Mouse (Mus musculus): ENCODE measurements at regions not wholly inside any gene's neighbourhood (a gene's known extent, or its start where the extent isn't known, plus 50 kb on each side); places are given as distances from the start of the nearest gene placed in this dataset.
A peak's percentile ranks its signal among the peaks of the same experiment; 100 is the strongest.

DNA sequence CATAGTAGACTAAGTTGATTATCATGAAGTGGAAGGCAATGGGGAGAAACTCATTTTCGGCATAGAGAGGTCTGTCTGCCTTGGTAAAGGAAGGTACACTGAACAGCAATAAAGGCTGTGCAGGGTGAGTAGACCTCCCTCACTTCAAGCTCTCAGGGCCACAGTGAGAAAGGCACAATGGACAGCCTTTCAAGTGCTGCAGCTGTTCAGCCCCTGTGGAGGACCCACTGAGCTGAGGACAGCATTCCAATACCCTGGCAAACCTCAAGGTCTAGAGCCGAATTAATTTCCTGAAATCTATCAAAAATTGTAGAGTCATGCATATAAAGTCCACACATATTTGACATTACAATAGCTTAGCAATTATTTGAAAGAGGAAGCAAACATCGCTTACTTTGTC is 69.8 kb upstream of the Mpdz start:
- DNase-seq (ENCODE audit: low spot score): no peak

DNA sequence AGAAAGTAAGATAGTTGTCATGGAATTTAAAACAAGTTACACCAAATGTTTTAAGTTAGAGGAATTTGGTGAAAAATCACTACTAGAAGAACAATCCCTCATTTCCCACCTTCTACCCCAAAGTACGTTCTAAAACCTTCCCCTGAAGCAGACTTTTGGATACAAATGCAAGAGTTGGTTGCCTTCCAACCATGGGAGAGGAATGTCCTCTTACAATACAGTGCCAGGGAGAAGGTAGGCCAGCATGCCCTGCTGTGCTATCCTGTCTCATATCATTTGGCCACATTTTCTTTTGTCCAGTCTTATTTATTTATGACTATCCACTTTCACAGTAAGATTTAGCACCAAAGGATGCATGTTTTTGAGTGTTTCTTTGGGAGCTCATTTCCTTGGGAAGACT is 66.2 kb upstream of the Mpdz start:
- no peak for DNase-seq (ENCODE audit: low spot score)

DNA sequence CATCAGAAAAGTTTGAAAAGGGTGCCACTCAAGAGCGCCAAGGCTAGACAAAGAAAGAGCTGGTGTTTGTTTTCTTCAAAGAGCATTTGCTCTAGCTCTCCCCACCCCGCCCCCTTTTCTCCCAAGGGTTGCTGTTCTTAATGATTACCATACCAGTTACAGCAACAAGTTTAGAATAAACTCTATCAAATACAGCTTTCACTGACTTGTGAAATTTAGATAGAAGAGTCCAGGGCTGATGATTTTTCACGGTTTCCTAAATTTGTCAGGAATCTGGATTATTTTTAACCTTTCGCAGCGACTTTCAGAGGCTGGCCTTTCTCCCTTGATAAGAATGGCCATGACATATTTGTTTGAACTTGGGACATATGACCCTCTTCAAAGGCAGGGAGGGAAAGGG is 64.2 kb upstream of the Mpdz start:
- DNase-seq (ENCODE audit: low spot score): no peak

DNA sequence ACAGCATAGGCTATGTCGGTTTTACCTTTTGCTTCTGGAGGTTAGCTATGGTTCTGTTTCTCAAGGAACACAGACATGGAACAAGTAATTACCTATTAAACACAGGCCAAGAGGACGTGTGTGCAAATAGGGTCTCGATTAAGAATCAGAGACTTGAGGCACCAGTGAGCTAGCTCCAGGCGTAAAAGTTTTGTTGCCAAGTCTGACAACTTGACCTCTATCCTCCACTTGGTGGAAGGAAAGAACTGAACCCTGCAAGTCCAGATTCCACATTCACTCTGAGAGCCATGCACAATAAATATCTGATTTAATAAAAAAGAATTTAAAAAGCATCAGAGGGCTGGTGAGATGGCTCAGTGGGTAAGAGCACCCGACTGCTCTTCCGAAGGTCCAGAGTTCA is 63.7 kb upstream of the Mpdz start:
- no peak for DNase-seq (ENCODE audit: low spot score)

DNA sequence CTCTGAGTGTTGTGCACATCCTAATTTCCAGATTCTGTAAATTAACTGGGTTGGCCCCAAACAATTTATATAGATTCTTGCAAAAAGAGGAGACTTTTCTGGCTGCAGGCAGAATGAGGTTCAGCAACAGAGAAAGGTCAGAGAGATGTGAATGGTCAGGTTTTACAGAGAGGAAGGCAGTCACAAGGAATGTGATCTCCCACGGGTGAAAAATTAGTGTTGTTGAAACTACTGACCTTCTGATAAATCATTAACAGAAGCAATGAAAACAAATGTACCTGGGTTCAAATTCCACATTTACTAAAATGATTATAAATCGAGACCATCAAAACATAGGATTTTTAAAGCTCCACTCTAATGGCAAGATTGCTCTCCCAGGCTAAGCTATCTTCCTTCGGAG is 62.5 kb upstream of the Mpdz start:
- DNase-seq (ENCODE audit: low spot score): no peak

DNA sequence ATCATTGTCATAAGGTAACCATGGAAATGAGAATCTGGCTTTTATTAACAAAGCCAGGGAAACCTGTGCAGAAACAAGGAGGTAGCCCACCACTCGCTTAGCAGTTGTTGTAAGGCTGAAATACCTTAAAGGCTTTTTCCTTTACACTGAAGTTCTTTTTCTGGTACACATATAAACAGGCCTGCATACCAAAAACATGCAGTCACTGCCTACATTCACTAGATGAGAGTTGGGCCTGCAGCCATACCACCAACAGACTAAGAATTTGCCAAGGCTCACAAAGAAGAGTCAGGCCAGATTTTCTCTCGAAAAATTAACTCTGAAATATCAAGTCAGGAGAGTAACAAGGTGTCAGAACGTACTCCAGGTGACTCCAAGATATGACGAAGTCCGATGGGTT is 61.3 kb upstream of the Mpdz start:
- DNase-seq (ENCODE audit: low spot score): no peak

DNA sequence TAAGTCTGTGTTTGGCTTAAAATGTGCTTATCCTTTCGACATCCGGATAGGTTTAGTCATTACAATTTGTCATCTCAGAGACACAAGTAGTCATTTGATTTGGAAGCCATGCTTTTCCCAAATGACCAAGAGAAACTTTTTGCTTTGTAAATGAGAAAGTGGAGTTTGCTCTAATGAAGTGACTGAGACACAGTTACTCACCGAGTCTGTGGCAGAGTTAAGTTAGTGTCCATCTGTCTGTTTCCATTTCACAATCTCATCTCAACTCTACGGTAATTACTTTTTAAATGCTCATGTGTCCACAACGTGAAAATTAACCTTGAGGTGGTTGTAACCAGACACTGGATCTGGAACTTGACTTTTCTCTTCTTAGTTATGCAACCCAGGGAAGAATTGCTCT is 59.2 kb upstream of the Mpdz start:
- DNase-seq (ENCODE audit: low spot score): no peak

DNA sequence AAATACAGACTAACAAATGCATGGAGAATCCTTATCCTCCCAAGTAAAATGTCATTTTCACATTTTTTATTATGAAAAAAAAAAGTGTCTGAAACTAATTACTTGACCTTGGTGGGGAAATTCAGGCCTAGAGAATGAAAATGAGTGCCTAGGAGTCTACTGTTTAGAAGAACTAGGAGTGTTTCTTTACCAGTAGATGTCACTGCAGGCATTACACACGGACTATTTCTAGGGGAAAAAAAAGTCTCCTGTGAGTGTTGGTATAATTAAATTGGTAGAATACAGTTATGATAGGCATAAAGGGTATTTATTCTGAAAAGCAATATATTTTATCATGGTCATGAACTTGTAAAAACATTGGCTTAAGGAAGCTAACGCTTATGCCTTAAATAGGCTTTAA is 55.5 kb upstream of the Mpdz start:
- peak; percentile 37 for DNase-seq (ENCODE audit: low spot score)

DNA sequence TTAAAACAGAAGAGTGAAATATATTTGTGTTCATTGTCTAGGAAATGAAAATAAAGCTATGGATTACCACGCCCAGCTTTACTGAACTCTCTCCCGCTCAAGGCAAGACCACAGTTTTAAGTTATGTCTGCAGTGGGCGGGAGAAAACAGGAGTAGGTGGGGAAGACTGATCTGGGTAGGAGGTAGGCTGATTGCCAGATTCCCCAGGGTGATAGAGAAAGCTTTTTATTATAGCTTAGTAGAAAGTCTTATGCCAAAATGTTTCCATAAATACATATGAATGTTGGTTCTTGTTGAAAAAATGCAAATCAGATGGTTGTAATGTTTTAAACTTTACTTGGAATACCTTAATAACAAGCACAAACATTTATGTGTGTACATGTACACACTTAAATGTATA is 50.2 kb upstream of the Mpdz start:
- DNase-seq (ENCODE audit: low spot score): no peak
